Mouse (Mus musculus) hindbrain, embryonic 10.5 days (tissue): ENCODE measurements at regions not wholly inside any gene's neighbourhood (a gene's known extent, or its start where the extent isn't known, plus 50 kb on each side); places are given as distances from the start of the nearest gene placed in this dataset.

Experiments
- DNase-seq: peaks from one replicate; pipeline ENCODE4 v3.0.0-alpha.2; 2017; ENCODE audit warnings: low spot score
- H3K27ac ChIP-seq: fragments of 300-500 bp; sonication (generic); 2 replicates; pipeline ENCODE4 v1.5.1; 2016; ENCODE audit warnings: mild to moderate bottlenecking, moderate library complexity
- H3K27me3 ChIP-seq: fragments of 300-500 bp; sonication (generic); 2 replicates; pipeline ENCODE4 v1.6.1; 2016; ENCODE audit warnings: mild to moderate bottlenecking; ENCODE audit not compliant: poor library complexity, insufficient read depth, severe bottlenecking
- H3K36me3 ChIP-seq: fragments of 300-500 bp; sonication (generic); 2 replicates; pipeline ENCODE4 v1.6.1; 2016; ENCODE audit warnings: mild to moderate bottlenecking, moderate library complexity
- H3K4me1 ChIP-seq: fragments of 300-500 bp; sonication (generic); replicated peaks from 2 replicates; pipeline ENCODE4 v1.6.1; 2016; ENCODE audit warnings: mild to moderate bottlenecking
- H3K4me3 ChIP-seq: fragments of 300-500 bp; sonication (generic); 2 replicates; pipeline ENCODE4 v1.5.1; 2016; ENCODE audit warnings: mild to moderate bottlenecking, moderate library complexity
- H3K9me3 ChIP-seq: fragments of 300-500 bp; sonication (generic); 2 replicates; pipeline ENCODE4 v1.6.1; 2016; ENCODE audit warnings: mild to moderate bottlenecking, moderate library complexity
- WGBS: fragments of 180-500 bp; shearing (Covaris S2); methylation state at CpG from one replicate; pipeline ENCODE4 v1.1.7; 2016; 5-methylcytosine and 5-hydroxymethylcytosine counted together

- WGBS: 94% methylated on average over 5 of the region's 5 CpGs
- DNase-seq: no peak
Measured at GRCm38 (mm10) chr12:107600576-107600975, 112.1 kb downstream of the 3110018I06Rik start.

GRCm38 (mm10) chr12:107608966-107609365 is 120.5 kb downstream of the 3110018I06Rik start:
- H3K27me3 ChIP-seq: no peaks in the 10 kb centered on the region
- H3K36me3 ChIP-seq: no peaks in the 10 kb centered on the region
- no peak overlapping the region for H3K27ac ChIP-seq
- H3K4me3 ChIP-seq: no peak overlapping the region
- H3K4me1 ChIP-seq: no peaks in the 10 kb centered on the region
- 83% methylated on average over 6 of the region's 6 CpGs for WGBS
- H3K9me3 ChIP-seq: peaks cover 5% of the 10 kb centered on the region; the same call in 1 of the 2 replicates
- DNase-seq: no peak

More at GRCm38 (mm10) chr12:107600576-107600975, 112.1 kb downstream of the 3110018I06Rik start:
- Histone ChIP-seq H3K4me1 (no peaks in the 10 kb centered on the region; the same call in 1 of the 2 replicates), H3K27ac (no peak overlapping the region), H3K4me3 (no peak overlapping the region), H3K9me3 (no peaks in the 10 kb centered on the region), H3K36me3 (no peaks in the 10 kb centered on the region), H3K27me3 (no peaks in the 10 kb centered on the region)

- Histone ChIP-seq H3K27ac (no peak overlapping the region), H3K4me3 (no peak overlapping the region), H3K36me3 (no peaks in the 10 kb centered on the region), H3K4me1 (no peaks in the 10 kb centered on the region), H3K9me3 (peaks cover 5% of the 10 kb centered on the region; the same call in 1 of the 2 replicates), H3K27me3 (no peaks in the 10 kb centered on the region)
- DNase-seq: no peak
- 77% methylated on average over 4 of the region's 4 CpGs for WGBS
Measured at GRCm38 (mm10) chr12:107609986-107610385, 121.6 kb downstream of the 3110018I06Rik start.

- H3K27ac ChIP-seq: no peak overlapping the region
- no peaks in the 10 kb centered on the region for H3K9me3 ChIP-seq
- H3K36me3 ChIP-seq: no peaks in the 10 kb centered on the region
- 80% methylated on average over 16 of the region's 16 CpGs for WGBS
- no peaks in the 10 kb centered on the region for H3K27me3 ChIP-seq
- DNase-seq: no peak
- H3K4me1 ChIP-seq: no peaks in the 10 kb centered on the region; the same call in 1 of the 2 replicates
- H3K4me3 ChIP-seq: no peak overlapping the region
Measured at GRCm38 (mm10) chr12:107617212-107617994, 129.0 kb downstream of the 3110018I06Rik start.

- H3K27ac ChIP-seq: no peak overlapping the region
- 0 out of 2 replicates have a peak, but pooled peaks cover 9% of the 10 kb centered on the region for H3K27me3 ChIP-seq
- no peak overlapping the region for H3K4me3 ChIP-seq
- no peak for DNase-seq
- H3K9me3 ChIP-seq: no peaks in the 10 kb centered on the region
- H3K4me1 ChIP-seq: peaks cover 8% of the 10 kb centered on the region
- no peaks in the 10 kb centered on the region for H3K36me3 ChIP-seq
- WGBS: 81% methylated on average over 3 of the region's 3 CpGs
Measured at GRCm38 (mm10) chr12:107624446-107624845, 136.0 kb downstream of the 3110018I06Rik start.

GRCm38 (mm10) chr12:107648008-107648407 is 159.6 kb downstream of the 3110018I06Rik start:
- Histone ChIP-seq H3K4me3 (no peak overlapping the region), H3K9me3 (no peaks in the 10 kb centered on the region), H3K4me1 (peaks cover 21% of the 10 kb centered on the region), H3K27ac (no peak overlapping the region), H3K27me3 (no peaks in the 10 kb centered on the region; the same call in 1 of the 2 replicates), H3K36me3 (no peaks in the 10 kb centered on the region)
- 93% methylated on average over 9 of the region's 9 CpGs for WGBS
- DNase-seq: no peak

GRCm38 (mm10) chr12:107652126-107652728 is 163.8 kb downstream of the 3110018I06Rik start:
- no peaks in the 10 kb centered on the region for H3K9me3 ChIP-seq
- 24% methylated on average over 3 of the region's 3 CpGs for WGBS
- no peaks in the 10 kb centered on the region; the same call in 1 of the 2 replicates for H3K27me3 ChIP-seq
- H3K4me3 ChIP-seq: no peak overlapping the region
- no peaks in the 10 kb centered on the region for H3K36me3 ChIP-seq
- peaks cover 40% of the 10 kb centered on the region for H3K4me1 ChIP-seq
- DNase-seq: peak; percentile 55
- H3K27ac ChIP-seq: peak overlapping the region; percentile 79

GRCm38 (mm10) chr12:107653131-107653530 is 164.7 kb downstream of the 3110018I06Rik start:
- whole genome bisulfite sequencing: 23% methylated on average over 7 of the region's 7 CpGs
- H3K4me3 ChIP-seq: no peak overlapping the region
- DNase-seq: peak; percentile 64
- no peaks in the 10 kb centered on the region for H3K9me3 ChIP-seq
- no peaks in the 10 kb centered on the region for H3K36me3 ChIP-seq
- no peaks in the 10 kb centered on the region; the same call in 1 of the 2 replicates for H3K27me3 ChIP-seq
- peaks cover 49% of the 10 kb centered on the region for H3K4me1 ChIP-seq
- peak overlapping the region; percentile 79 for H3K27ac ChIP-seq

- no peaks in the 10 kb centered on the region for H3K9me3 ChIP-seq
- no peaks in the 10 kb centered on the region for H3K36me3 ChIP-seq
- H3K4me3 ChIP-seq: no peak overlapping the region
- H3K4me1 ChIP-seq: peaks cover 51% of the 10 kb centered on the region
- peaks cover 6% of the 10 kb centered on the region for H3K27me3 ChIP-seq
- H3K27ac ChIP-seq: no peak overlapping the region
- no peak for DNase-seq
- WGBS: 50% methylated on average over 5 of the region's 5 CpGs
Measured at GRCm38 (mm10) chr12:107656846-107657245, 168.4 kb downstream of the 3110018I06Rik start.

- no peak for DNase-seq
- no peak overlapping the region for H3K27ac ChIP-seq
- WGBS: 82% methylated on average over 12 of the region's 12 CpGs
- peaks cover 49% of the 10 kb centered on the region for H3K4me1 ChIP-seq
- H3K9me3 ChIP-seq: no peaks in the 10 kb centered on the region
- H3K27me3 ChIP-seq: peaks cover 6% of the 10 kb centered on the region
- H3K36me3 ChIP-seq: no peaks in the 10 kb centered on the region
- H3K4me3 ChIP-seq: no peak overlapping the region
Measured at GRCm38 (mm10) chr12:107658241-107658640, 169.8 kb downstream of the 3110018I06Rik start.

GRCm38 (mm10) chr12:107658821-107659220 is 170.4 kb downstream of the 3110018I06Rik start:
- H3K9me3 ChIP-seq: no peaks in the 10 kb centered on the region
- no peaks in the 10 kb centered on the region for H3K36me3 ChIP-seq
- no peak overlapping the region for H3K27ac ChIP-seq
- H3K4me3 ChIP-seq: no peak overlapping the region
- 58% methylated on average over 9 of the region's 9 CpGs for WGBS
- peaks cover 6% of the 10 kb centered on the region for H3K27me3 ChIP-seq
- no peak for DNase-seq
- peaks cover 49% of the 10 kb centered on the region for H3K4me1 ChIP-seq

- peaks cover 36% of the 10 kb centered on the region for H3K4me1 ChIP-seq
- no peak overlapping the region; the same call in 1 of the 2 replicates for H3K27ac ChIP-seq
- DNase-seq: peak; percentile 48
- H3K9me3 ChIP-seq: no peaks in the 10 kb centered on the region
- no peaks in the 10 kb centered on the region for H3K36me3 ChIP-seq
- peaks cover 6% of the 10 kb centered on the region for H3K27me3 ChIP-seq
- WGBS: 0% methylated on average over 1 of the region's 1 CpGs
- H3K4me3 ChIP-seq: no peak overlapping the region
Measured at GRCm38 (mm10) chr12:107662624-107663023, 174.2 kb downstream of the 3110018I06Rik start.

- Histone ChIP-seq H3K4me3 (no peak overlapping the region), H3K36me3 (no peaks in the 10 kb centered on the region), H3K27ac (no peak overlapping the region), H3K9me3 (no peaks in the 10 kb centered on the region), H3K27me3 (no peaks in the 10 kb centered on the region), H3K4me1 (peaks cover 14% of the 10 kb centered on the region)
- DNase-seq: no peak
- WGBS: 88% methylated on average over 3 of the region's 3 CpGs
Measured at GRCm38 (mm10) chr12:107667836-107668235, 179.4 kb downstream of the 3110018I06Rik start.
